Mouse (Mus musculus) thymus, adult 2 months (tissue): ENCODE measurements around the gene Sgms1. TPM values are rescaled to one million over a fixed set of nuclear protein-coding genes. Genes with fewer than 3 reads are reported as not detected.

Source experiments
- DNase-seq: peaks from one replicate; pipeline ENCODE4 v3.0.0; 2021
- H3K27ac ChIP-seq: fragments of 200-500 bp; 2 replicates; pipeline ENCODE4 v1.5.1; 2012; ENCODE audit warnings: low read length, control low read depth; ENCODE audit not compliant: control insufficient read depth, insufficient read depth
- H3K27me3 ChIP-seq: fragments of 200-500 bp; 2 replicates; pipeline ENCODE4 v1.6.1; 2012; ENCODE audit warnings: mild to moderate bottlenecking, low read length, moderate library complexity, mixed read lengths; ENCODE audit not compliant: control insufficient read depth, insufficient read depth
- H3K36me3 ChIP-seq: fragments of 200-500 bp; 2 replicates; pipeline ENCODE4 v1.6.1; 2012; ENCODE audit warnings: mild to moderate bottlenecking, low read length, moderate library complexity; ENCODE audit not compliant: control insufficient read depth, insufficient read depth
- H3K4me1 ChIP-seq: fragments of 200-500 bp; replicated peaks from 2 replicates; pipeline ENCODE4 v1.6.1; 2012; ENCODE audit warnings: low read length; ENCODE audit not compliant: control insufficient read depth, insufficient read depth
- H3K4me3 ChIP-seq: fragments of 200-500 bp; 2 replicates; pipeline ENCODE4 v1.5.1; 2012; ENCODE audit warnings: mild to moderate bottlenecking, low read length, control low read depth, moderate library complexity; ENCODE audit not compliant: control insufficient read depth, insufficient read depth
- CTCF ChIP-seq: fragments of 200-500 bp; IDR thresholded peaks from 2 replicates; pipeline ENCODE4 v1.5.1; 2012; ENCODE audit warnings: mild to moderate bottlenecking, control low read depth, low read length, moderate library complexity, borderline replicate concordance; ENCODE audit not compliant: control insufficient read depth, poor library complexity, insufficient read depth; ENCODE audit errors: extremely low read depth
- POLR2A ChIP-seq: fragments of 200-500 bp; IDR thresholded peaks from 2 replicates; pipeline ENCODE4 v1.6.1; 2012; ENCODE audit warnings: mild to moderate bottlenecking, low read length, control low read depth, moderate library complexity; ENCODE audit not compliant: control insufficient read depth, poor library complexity, insufficient read depth; ENCODE audit errors: extremely low read depth
- WGBS: fragments of 180-500 bp; shearing (Covaris S2); methylation state at CpG from one replicate; pipeline ENCODE4 v1.1.7; 2018; 5-methylcytosine and 5-hydroxymethylcytosine counted together
- polyA plus RNA-seq: library from polyadenylated mRNA; depleted of rRNA; stranded (reverse); fragments of >200 nt; gene quantifications from 2 replicates; pipeline ENCODE4 v1.2.3, GENCODE M21; 2012

Gene Sgms1
- polyA plus RNA-seq, 1 experiment: 7.4 TPM

GRCm38 (mm10) chr19:32376886-32377535 lies 12.5 kb downstream of the Sgms1 start:
- 25% methylated on average over 7 of the region's 7 CpGs for WGBS
- H3K36me3 ChIP-seq: no peaks in the 10 kb centered on the region
- H3K4me1 ChIP-seq: peaks cover 29% of the 10 kb centered on the region
- H3K27me3 ChIP-seq: no peaks in the 10 kb centered on the region
- TF ChIP-seq CTCF (no peak), POLR2A (no peak)
- no peak for DNase-seq
- 0 out of 2 replicates have a peak overlapping the region, but pooled peaks have one; percentile 23 for H3K27ac ChIP-seq
- no peak overlapping the region for H3K4me3 ChIP-seq

- WGBS: 89% methylated on average over 4 of the region's 4 CpGs
- no peaks in the 10 kb centered on the region for H3K36me3 ChIP-seq
- no peak overlapping the region; the same call in 1 of the 2 replicates for H3K27ac ChIP-seq
- H3K27me3 ChIP-seq: no peaks in the 10 kb centered on the region
- peaks cover 29% of the 10 kb centered on the region for H3K4me1 ChIP-seq
- no peak overlapping the region for H3K4me3 ChIP-seq
- no peak for DNase-seq
- TF ChIP-seq CTCF (no peak), POLR2A (no peak)
These were observed 13.5 kb downstream of the Sgms1 start for GRCm38 (mm10) chr19:32376054-32376453.

GRCm38 (mm10) chr19:32375473-32375985 lies 14.0 kb downstream of the Sgms1 start:
- H3K4me3 ChIP-seq: no peak overlapping the region
- TF ChIP-seq POLR2A (no peak), CTCF (no peak)
- H3K27me3 ChIP-seq: no peaks in the 10 kb centered on the region
- DNase-seq: no peak
- WGBS: 94% methylated on average over 4 of the region's 4 CpGs
- H3K36me3 ChIP-seq: no peaks in the 10 kb centered on the region
- peaks cover 29% of the 10 kb centered on the region for H3K4me1 ChIP-seq
- H3K27ac ChIP-seq: no peak overlapping the region

- peaks cover 29% of the 10 kb centered on the region for H3K4me1 ChIP-seq
- TF ChIP-seq POLR2A (no peak), CTCF (no peak)
These were observed 14.8 kb downstream of the Sgms1 start for GRCm38 (mm10) chr19:32374751-32375150.

GRCm38 (mm10) chr19:32373865-32374655 lies 15.5 kb downstream of the Sgms1 start:
- 91% methylated on average over 16 of the region's 16 CpGs for WGBS
- H3K4me3 ChIP-seq: no peak overlapping the region
- no peaks in the 10 kb centered on the region for H3K36me3 ChIP-seq
- peaks cover 23% of the 10 kb centered on the region for H3K4me1 ChIP-seq
- H3K27me3 ChIP-seq: no peaks in the 10 kb centered on the region
- no peak overlapping the region for H3K27ac ChIP-seq
- TF ChIP-seq CTCF (no peak), POLR2A (no peak)
- DNase-seq: no peak

More at GRCm38 (mm10) chr19:32374751-32375150, 14.8 kb downstream of the Sgms1 start:
- Histone ChIP-seq H3K36me3 (no peaks in the 10 kb centered on the region), H3K27ac (no peak overlapping the region), H3K4me3 (no peak overlapping the region), H3K27me3 (no peaks in the 10 kb centered on the region)
- WGBS: 96% methylated on average over 10 of the region's 10 CpGs
- no peak for DNase-seq

GRCm38 (mm10) chr19:32372373-32372772 lies 17.1 kb downstream of the Sgms1 start:
- H3K4me1 ChIP-seq: peaks cover 10% of the 10 kb centered on the region
- H3K4me3 ChIP-seq: no peak overlapping the region
- TF ChIP-seq CTCF (no peak), POLR2A (no peak)
- 93% methylated on average over 4 of the region's 4 CpGs for WGBS
- no peak overlapping the region for H3K27ac ChIP-seq
- no peaks in the 10 kb centered on the region for H3K27me3 ChIP-seq
- DNase-seq: no peak
- H3K36me3 ChIP-seq: no peaks in the 10 kb centered on the region
